Mouse (Mus musculus) brain, embryonic 18.5 days (tissue): ENCODE data around the gene Cdk4.
"Not testable (repeated sequence)": the region's sequence is repeated elsewhere in the genome, so short reads cannot be mapped to it uniquely, and the experiment has no call there.

Source experiments
- DNase-seq: peaks from one replicate; pipeline ENCODE4 v3.0.0-alpha.2; 2012; ENCODE audit warnings: low read depth, low spot score

Cdk4 gene

GRCm38 (mm10) chr10:127056490-127056889 is 6.8 kb upstream of the Cdk4 start:
- no peak for DNase-seq

GRCm38 (mm10) chr10:127058161-127058560 is 5.2 kb upstream of the Cdk4 start:
- no peak for DNase-seq

GRCm38 (mm10) chr10:127058708-127059107 is 4.6 kb upstream of the Cdk4 start:
- DNase-seq = no peak

- no peak for DNase-seq
Observed at GRCm38 (mm10) chr10:127059174-127059967, 4.0 kb upstream of the Cdk4 start.

GRCm38 (mm10) chr10:127059968-127060916 is 3.1 kb upstream of the Cdk4 start, which contains the start of gene March9:
TSS of gene March9 (minus strand) at chr10:127060184.
- peak; percentile 86 for DNase-seq

- no peak for DNase-seq
Observed at GRCm38 (mm10) chr10:127061085-127061484, 2.2 kb upstream of the Cdk4 start.

- no peak for DNase-seq
Observed at GRCm38 (mm10) chr10:127061513-127061912, 1.8 kb upstream of the Cdk4 start.

GRCm38 (mm10) chr10:127062101-127062500 is 1.2 kb upstream of the Cdk4 start:
- DNase-seq = not testable (repeated sequence)

GRCm38 (mm10) chr10:127062503-127062902 is 831 bp upstream of the Cdk4 start:
- no peak for DNase-seq

- no peak for DNase-seq
Observed at GRCm38 (mm10) chr10:127063913-127064870, 858 bp downstream of the Cdk4 start.

- DNase-seq = no peak
Observed at GRCm38 (mm10) chr10:127065981-127066380, 2.6 kb downstream of the Cdk4 start.

- no peak for DNase-seq
Observed at GRCm38 (mm10) chr10:127066519-127067018, 3.2 kb downstream of the Cdk4 start.

GRCm38 (mm10) chr10:127068360-127069038 is 5.2 kb downstream of the Cdk4 start:
- no peak for DNase-seq

GRCm38 (mm10) chr10:127069281-127070189 is 6.2 kb downstream of the Cdk4 start:
- DNase-seq = peak; percentile 84

- peak; percentile 98 for DNase-seq
Observed at GRCm38 (mm10) chr10:127070190-127071121, 7.1 kb downstream of the Cdk4 start, which contains the start of gene Tspan31. TSS of gene Tspan31 (minus strand) at chr10:127070264.

- DNase-seq = no peak
Observed at GRCm38 (mm10) chr10:127071203-127071602, 7.9 kb downstream of the Cdk4 start.

- DNase-seq = not testable (repeated sequence)
Observed at GRCm38 (mm10) chr10:127072270-127072669, 8.9 kb downstream of the Cdk4 start.

- not testable (repeated sequence) for DNase-seq
Observed at GRCm38 (mm10) chr10:127072969-127073368, 9.6 kb downstream of the Cdk4 start.
